Mouse (Mus musculus) T-cell, adult 66 days (primary cell): ENCODE data around the gene Rnd1. TPM values are rescaled to one million over a fixed set of nuclear protein-coding genes. Genes with fewer than 3 reads are reported as not detected.

ENCODE experiments used
- total RNA-seq, 2 experiments: library from RNA; stranded (reverse); gene quantifications; 3 replicates in 1 of 2; 4 replicates in 1 of 2; pipeline ENCODE4 v1.2.4; 2023

Gene Rnd1
- total RNA-seq: 1 to 10 TPM in 1 of 2 experiments, under 1 TPM in 1; 0.82 to 1.3 TPM

GRCm38 (mm10) chr15:98676940-98677728 is at the start of gene Rnd1:
Rnd1 (minus strand) TSS chr15:98677461.

GRCm38 (mm10) chr15:98707766-98708372 is 30.6 kb upstream of the Rnd1 start, which contains the start of gene Ccdc65:
Ccdc65 (plus strand) TSS chr15:98708207.

GRCm38 (mm10) chr15:98662567-98663545 is 14.4 kb downstream of the Rnd1 start, which contains the start of gene Ddx23:
Ddx23 (minus strand) TSS chr15:98662894.

GRCm38 (mm10) chr15:98630540-98630939 is 46.7 kb downstream of the Rnd1 start, which contains the start of gene Cacnb3:
Cacnb3 (plus strand) TSS chr15:98630840.

Other genes with a start within 250 kb of the Rnd1 start
- not detected for gene Olfr282, start 246.2 kb downstream of the Rnd1 start, total RNA-seq
- gene Olfr281, start 224.9 kb downstream of the Rnd1 start, total RNA-seq: not detected
- gene OR5BS1P, start 207.6 kb downstream of the Rnd1 start, total RNA-seq: not detected
- gene Lalba, start 194.7 kb downstream of the Rnd1 start, total RNA-seq: not detected
- gene Olfr279, start 185.1 kb downstream of the Rnd1 start, total RNA-seq: not detected
- 10 to 100 TPM; 61.5 to 65.2 TPM for gene Kansl2, start 143.2 kb downstream of the Rnd1 start, total RNA-seq
- 100 to 1,000 TPM; 123 to 126 TPM for gene Ccnt1, start 106.5 kb downstream of the Rnd1 start, total RNA-seq
- gene 4930415O20Rik, start 106.5 kb downstream of the Rnd1 start, total RNA-seq: not detected
- 10 to 100 TPM; 24.1 to 30.7 TPM for gene Adcy6, start 67.4 kb downstream of the Rnd1 start, total RNA-seq
- gene Cacnb3, start 46.6 kb downstream of the Rnd1 start, total RNA-seq: under 1 TPM; 0.79 to 0.83 TPM
- 100 to 1,000 TPM; 137 to 163 TPM for gene Ddx23, start 14.6 kb downstream of the Rnd1 start, total RNA-seq
- not detected for gene Ccdc65, start 30.7 kb upstream of the Rnd1 start, total RNA-seq
- 1 to 10 TPM; 3.7 to 5.5 TPM for gene Fkbp11, start 50.7 kb upstream of the Rnd1 start, total RNA-seq
- 100 to 1,000 TPM; 105 to 115 TPM for gene Arf3, start 85.8 kb upstream of the Rnd1 start, total RNA-seq
- gene Wnt10b, start 100.7 kb upstream of the Rnd1 start, total RNA-seq: under 1 TPM; 0.21 to 0.29 TPM
- gene Wnt1, start 112.4 kb upstream of the Rnd1 start, total RNA-seq: not detected
- gene Ddn, start 132.0 kb upstream of the Rnd1 start, total RNA-seq: under 1 TPM; 0.15 to 0.39 TPM
- 100 to 1,000 TPM; 118 TPM for gene Prkag1, start 154.1 kb upstream of the Rnd1 start, total RNA-seq
- gene Kmt2d, start 193.7 kb upstream of the Rnd1 start, total RNA-seq: 100 to 1,000 TPM; 254 to 294 TPM
- 10 to 100 TPM; 22.4 to 23.8 TPM for gene Rhebl1, start 217.1 kb upstream of the Rnd1 start, total RNA-seq
- gene Dhh, start 221.1 kb upstream of the Rnd1 start, total RNA-seq: under 1 TPM in 1 of 2 experiments, not detected in 1; 0.36 TPM
- gene Lmbr1l, start 240.8 kb upstream of the Rnd1 start, total RNA-seq: 100 to 1,000 TPM; 268 to 306 TPM